Mouse (Mus musculus) thymus, postnatal 14 days (tissue): ENCODE measurements around the gene D930020B18Rik.

ENCODE experiments used
- DNase-seq: peaks from one replicate; pipeline ENCODE4 v3.0.0; 2021

D930020B18Rik gene

DNA sequence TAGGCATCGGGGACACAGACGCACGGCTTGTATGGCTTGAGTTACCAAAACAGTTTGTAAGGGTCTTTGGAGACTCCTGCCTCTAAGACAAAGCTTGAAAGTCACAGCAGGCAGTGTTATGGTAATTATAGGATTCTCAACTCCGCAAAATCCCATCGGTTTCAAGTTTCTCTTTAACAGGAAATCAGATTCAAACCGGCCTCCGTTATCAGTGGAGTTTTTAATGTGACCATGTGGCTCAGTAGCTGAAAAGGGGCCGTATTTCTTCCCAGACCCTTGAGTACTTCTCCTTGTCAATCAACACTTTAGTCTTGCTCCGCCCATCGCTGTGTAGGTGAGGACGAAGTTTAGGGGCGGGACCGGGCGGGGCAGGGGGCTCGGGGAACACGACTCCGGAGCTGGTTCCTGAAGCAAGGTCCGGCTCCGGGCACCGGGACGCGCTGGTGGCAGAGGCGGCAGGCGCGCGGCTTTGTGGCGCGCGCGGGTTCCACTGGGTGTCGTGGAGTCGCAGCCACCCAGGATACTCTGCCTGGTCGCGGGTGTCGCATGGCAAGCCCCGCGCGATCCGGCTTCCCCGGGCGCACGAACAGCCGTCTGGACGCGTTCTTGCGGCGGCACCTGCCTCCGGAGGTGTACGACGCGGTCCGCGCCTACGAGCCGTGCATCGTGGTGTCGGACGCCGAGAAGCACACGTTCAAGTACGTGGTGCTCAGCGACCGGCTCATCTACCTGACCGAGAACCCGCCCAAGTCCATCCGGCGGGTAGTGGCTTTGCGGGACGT, at the start of gene D930020B18Rik:
TSS of gene D930020B18Rik (plus strand) at position 317 of the 782 bp plus-strand sequence.
- peak; percentile 41 for DNase-seq

- DNase-seq: no peak
Observed at GRCm38 (mm10) chr10:121596580-121596979, 44.8 kb upstream of the D930020B18Rik start.

GRCm38 (mm10) chr10:121601272-121601671, 40.1 kb upstream of the D930020B18Rik start:
- no peak for DNase-seq

DNA sequence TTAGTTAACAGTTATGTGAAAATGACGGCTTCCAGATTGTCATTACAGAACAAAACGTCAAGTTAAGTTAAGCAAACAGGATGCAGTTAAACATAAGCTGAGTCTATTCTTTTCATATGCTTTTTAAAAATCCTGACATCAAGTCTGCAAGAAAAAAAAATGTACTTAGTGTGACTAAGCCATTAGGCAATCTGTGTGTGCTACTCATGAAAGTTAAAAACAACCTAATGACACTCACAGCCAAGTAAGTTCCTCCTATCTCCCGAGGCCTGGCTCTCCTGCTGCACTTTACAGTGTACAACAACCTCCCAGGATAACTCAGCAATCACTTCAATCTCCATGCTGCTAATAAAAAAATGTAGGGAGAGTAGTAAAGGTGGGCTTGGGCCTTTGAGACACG, 37.8 kb upstream of the D930020B18Rik start:
- no peak for DNase-seq

DNA sequence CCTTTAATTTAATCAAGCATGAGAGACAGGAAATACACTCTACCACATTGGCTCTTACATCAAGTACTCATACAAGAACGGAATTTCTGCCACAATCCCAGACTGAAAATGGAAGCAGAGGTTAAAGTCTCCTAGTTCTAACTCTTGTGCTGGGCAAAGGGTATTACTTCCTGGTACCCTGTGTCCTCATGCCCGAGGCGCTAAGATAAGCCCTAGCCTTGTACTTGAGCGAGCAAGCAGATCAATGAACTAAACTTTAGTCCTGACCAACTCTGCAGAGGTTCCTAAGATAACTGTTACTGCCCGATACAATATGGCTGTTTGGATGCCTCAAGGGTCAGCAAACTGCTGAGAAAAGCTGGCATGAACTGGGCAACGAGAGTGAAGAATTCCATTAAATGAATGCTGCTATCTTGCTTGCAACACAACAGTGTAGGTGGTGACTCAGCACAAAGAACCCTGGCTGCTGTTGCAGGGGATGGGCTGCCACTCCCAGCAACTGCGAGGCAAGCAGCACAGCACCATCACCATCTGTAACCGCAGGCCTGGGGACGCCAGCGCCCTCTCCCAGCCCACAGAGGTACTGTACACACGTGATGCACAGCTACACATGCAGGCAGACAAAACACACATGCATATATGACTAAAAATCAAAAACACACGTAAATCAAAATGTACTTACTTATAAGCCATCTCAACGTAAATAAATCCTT, 36.6 kb upstream of the D930020B18Rik start:
- no peak for DNase-seq

GRCm38 (mm10) chr10:121608177-121608576, 33.2 kb upstream of the D930020B18Rik start:
- DNase-seq: no peak

GRCm38 (mm10) chr10:121611587-121611986, 29.8 kb upstream of the D930020B18Rik start:
- DNase-seq: no peak

GRCm38 (mm10) chr10:121612448-121612847, 28.9 kb upstream of the D930020B18Rik start:
- no peak for DNase-seq

GRCm38 (mm10) chr10:121613570-121613969, 27.8 kb upstream of the D930020B18Rik start:
- no peak for DNase-seq

- DNase-seq: no peak
Observed at GRCm38 (mm10) chr10:121615146-121615870, 26.1 kb upstream of the D930020B18Rik start.

DNA sequence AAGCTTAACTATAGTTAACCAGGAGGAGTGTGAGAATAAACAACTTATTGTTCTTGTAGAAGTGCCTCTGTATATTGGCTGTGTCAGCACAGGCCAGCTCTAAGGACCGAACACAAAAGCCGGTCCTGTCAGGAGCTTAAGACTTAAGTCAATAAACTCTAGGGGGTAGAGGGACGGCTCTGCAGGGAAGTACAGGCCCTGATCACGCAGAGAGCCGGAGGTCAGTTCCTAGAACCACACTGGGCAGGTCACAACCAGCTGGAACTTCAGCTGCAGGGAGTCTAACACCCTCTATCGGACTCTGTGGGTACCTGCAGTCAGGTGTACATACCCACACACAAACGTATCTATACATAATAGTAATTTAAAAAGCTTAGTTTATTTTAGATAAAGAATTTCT, 25.5 kb upstream of the D930020B18Rik start:
- no peak for DNase-seq

DNA sequence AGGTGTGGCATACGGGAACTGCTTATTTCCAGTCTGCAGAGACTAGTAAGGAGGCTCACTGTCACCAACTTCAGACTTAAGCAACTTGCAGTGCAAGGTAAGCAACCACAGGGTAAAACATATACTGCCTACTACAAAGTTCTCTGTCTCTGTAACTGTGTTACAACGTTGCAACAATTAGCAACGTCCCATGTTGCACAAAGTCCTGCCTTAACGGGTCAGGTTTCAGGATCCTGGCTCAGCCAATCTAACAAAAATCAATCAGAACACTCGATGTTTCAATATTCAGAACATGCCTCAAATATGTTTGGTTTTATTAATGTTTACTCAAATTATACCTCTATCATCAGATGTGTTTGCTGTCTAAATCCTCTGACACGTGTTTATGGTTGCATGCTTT, 19.0 kb upstream of the D930020B18Rik start:
- DNase-seq: no peak

DNA sequence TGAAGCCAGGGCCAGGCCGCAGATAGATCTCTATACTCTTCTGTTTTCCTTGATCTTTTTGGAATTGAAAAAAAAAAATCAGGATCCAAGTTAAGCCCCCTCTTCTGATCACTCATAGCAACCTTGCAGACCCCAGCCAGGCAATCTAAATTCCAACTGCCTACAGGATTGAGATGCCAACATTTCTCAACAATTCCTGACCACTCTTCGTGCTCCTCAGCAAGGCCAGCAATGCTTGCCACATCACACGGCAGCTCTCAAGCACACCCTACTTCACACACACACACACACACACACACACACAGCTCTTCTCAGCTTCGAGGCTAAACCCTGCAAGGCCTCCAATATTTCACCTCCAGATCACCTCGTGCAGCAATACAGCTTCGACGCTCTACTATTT, 17.7 kb upstream of the D930020B18Rik start:
- DNase-seq: no peak

DNA sequence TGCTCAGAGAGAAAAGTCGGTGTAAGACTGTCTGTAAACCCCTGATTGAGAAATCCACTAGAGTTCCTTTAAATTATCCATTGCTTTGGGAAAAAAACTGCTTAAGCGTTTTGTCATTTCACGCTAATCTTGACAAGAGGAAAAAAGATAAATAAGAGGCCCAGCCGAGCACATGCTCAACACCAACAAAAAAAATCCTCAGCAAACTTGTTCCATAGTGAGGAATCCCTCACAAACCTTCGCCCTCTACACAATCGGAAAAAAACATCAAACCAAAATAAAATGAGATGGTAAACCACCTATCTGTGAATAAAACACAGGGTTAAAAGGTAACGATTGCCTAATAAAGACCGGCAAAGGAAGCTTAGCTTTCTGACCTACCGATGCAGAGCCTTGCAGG, 16.4 kb upstream of the D930020B18Rik start:
- DNase-seq: no peak

DNA sequence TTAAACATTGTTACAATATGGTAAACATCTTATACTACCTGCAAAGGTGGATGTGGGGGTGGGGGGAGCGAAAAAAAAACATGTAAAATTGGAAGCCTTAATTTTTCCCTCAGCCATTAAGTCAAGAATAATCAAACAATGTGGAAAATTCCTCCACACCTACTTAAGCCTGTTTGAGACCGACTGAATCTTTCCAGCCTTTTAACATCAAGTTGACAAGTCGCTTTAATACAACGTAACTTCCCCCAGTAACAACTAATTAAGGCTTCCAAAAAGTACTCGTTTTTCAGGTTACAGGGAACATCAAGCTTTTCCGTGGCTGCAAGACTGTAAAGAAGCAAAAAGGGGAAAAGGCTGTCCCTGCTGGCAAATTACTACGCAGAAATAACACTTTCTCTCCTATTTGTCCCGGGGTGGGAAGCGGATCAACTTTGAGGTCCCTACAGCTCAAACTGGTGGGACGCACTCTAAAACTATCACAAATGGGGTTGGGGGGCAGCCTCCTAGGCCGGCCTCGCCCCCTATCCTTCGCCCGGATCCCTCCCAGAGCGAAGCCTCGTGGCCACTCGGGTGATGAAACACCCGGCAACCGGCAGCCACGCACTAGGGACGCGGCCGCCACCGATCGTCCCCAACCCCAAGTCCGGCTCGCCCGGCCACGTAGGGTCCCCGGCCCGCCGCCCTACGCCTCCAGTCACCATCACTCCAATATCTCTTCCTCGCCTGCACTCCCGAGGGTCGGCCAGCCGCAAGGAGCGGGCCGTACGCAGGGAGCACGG, 15.8 kb upstream of the D930020B18Rik start:
- no peak for DNase-seq

GRCm38 (mm10) chr10:121626186-121626882, 15.1 kb upstream of the D930020B18Rik start, which contains the start of gene Xpot:
TSS of gene Xpot (minus strand) at chr10:121626332.
- peak; percentile 99 for DNase-seq

DNA sequence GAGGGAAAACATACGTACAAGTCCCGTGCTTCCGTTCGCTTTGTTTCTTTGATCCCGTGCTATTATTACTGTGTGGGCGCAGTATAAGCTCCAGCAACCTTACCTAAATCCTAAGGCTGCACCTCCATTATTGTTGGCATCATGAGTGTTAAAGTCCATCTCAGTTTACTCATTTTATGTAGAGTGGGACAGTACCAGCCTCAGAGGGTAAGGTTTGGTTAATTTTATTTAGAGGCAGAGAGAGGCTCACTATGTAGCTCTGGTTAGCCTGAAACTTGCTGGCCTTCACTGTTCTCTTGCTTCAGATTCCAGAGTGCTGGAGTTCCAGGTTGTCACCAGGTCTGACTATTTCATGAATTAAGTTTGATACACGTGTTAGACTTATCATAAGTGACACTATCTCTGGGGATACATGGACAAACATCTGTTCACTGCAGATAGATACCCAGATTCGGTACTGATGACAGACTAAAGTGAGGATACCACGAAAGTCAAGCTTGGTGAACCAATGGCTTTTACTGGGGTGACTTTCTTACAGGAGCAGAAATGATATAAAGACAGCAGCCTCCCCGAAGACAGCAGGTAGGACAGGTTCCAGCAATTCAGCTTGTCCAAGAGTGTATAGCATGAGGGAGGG, 14.1 kb upstream of the D930020B18Rik start:
- no peak for DNase-seq

DNA sequence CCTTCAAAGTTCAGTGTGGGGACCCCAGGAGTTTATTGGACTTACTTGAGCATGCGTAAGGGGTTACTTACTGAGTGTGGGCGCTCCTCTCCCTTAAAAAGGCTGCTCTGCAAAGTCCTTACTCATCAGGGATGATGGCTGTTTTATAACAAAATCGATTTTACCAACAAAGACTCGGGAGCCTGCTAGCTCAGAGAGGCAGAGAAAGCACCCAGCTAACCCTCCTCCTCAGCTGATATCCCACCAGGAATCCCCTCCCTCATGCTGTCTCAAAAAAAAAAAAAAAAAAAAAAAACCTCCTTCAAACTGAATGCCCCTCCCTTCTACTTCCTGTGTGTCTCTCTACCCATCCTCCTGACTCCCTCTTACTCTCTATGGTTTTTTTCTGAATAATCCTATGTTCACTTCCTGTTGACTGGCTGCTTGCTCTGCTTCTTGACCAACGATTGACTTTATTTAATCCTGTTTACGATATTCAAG, 12.8 kb upstream of the D930020B18Rik start:
- no peak for DNase-seq

- no peak for DNase-seq
Observed at GRCm38 (mm10) chr10:121634159-121634558, 7.2 kb upstream of the D930020B18Rik start.

GRCm38 (mm10) chr10:121636276-121636675, 5.1 kb upstream of the D930020B18Rik start:
- no peak for DNase-seq

DNA sequence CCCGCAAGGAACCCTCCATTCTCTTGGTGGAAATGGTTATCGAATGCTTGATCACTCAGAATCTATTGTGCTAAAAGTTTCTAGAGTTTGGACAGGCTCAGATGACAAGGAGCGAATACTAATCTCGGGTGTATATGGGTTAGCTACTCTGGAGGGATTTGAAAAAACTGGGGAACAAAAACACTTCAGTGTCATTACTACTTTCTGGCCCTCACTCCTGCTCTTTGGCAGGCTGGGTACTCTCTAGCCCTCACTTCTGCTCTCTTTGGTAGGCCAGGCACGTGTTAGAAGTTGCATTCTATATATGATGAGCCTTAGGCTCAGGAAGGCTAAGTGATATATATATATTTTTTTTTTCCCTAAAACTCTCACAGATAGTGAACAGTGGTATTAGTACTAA, 1.8 kb upstream of the D930020B18Rik start:
- DNase-seq: no peak
